Mouse (Mus musculus) naive thymus-derived CD4-positive, alpha-beta T cell, adult 2 months (primary cell): Measurements from ENCODE around the gene Acads.
"Not testable (repeated sequence)": the region's sequence is repeated elsewhere in the genome, so short reads cannot be mapped to it uniquely, and the experiment has no call there.

ENCODE experiments used
- DNase-seq: peaks from one replicate; pipeline ENCODE4 v3.0.0-alpha.2; 2011; ENCODE audit warnings: low read depth

The Acads gene

GRCm38 (mm10) chr5:115124690-115125089, 5.5 kb upstream of the Acads start:
- DNase-seq: no peak

- DNase-seq: no peak
Observed at GRCm38 (mm10) chr5:115120978-115121377, 1.8 kb upstream of the Acads start.

- DNase-seq: no peak
Observed at GRCm38 (mm10) chr5:115117467-115117866, 1.7 kb downstream of the Acads start.

- no peak for DNase-seq
Observed at GRCm38 (mm10) chr5:115116426-115116825, 2.7 kb downstream of the Acads start.

GRCm38 (mm10) chr5:115114501-115114900, 4.6 kb downstream of the Acads start:
- DNase-seq: no peak

- DNase-seq: no peak
Observed at GRCm38 (mm10) chr5:115113244-115113643, 5.9 kb downstream of the Acads start.

- no peak for DNase-seq
Observed at GRCm38 (mm10) chr5:115111156-115111555, 8.0 kb downstream of the Acads start.

GRCm38 (mm10) chr5:115103253-115103652, 15.9 kb downstream of the Acads start:
- DNase-seq: not testable (repeated sequence)

- DNase-seq: no peak
Observed at GRCm38 (mm10) chr5:115102231-115102630, 16.9 kb downstream of the Acads start.

GRCm38 (mm10) chr5:115100473-115100872, 18.7 kb downstream of the Acads start:
- DNase-seq: no peak

- no peak for DNase-seq
Observed at GRCm38 (mm10) chr5:115099991-115100390, 19.2 kb downstream of the Acads start.

GRCm38 (mm10) chr5:115099530-115099929, 19.6 kb downstream of the Acads start:
- no peak for DNase-seq

- DNase-seq: no peak
Observed at GRCm38 (mm10) chr5:115098195-115098594, 21.0 kb downstream of the Acads start, which contains the start of gene Gm10401. Gene Gm10401 (minus strand): TSS chr5:115098295.

GRCm38 (mm10) chr5:115091776-115092175, 27.4 kb downstream of the Acads start:
- peak; percentile 44 for DNase-seq

GRCm38 (mm10) chr5:115091015-115091414, 28.1 kb downstream of the Acads start:
- DNase-seq: no peak

- DNase-seq: no peak
Observed at GRCm38 (mm10) chr5:115089592-115090268, 29.4 kb downstream of the Acads start.

GRCm38 (mm10) chr5:115085675-115086074, 33.5 kb downstream of the Acads start:
- no peak for DNase-seq

GRCm38 (mm10) chr5:115083492-115083891, 35.7 kb downstream of the Acads start:
- peak; percentile 54 for DNase-seq

- DNase-seq: no peak
Observed at GRCm38 (mm10) chr5:115081636-115082035, 37.5 kb downstream of the Acads start.

GRCm38 (mm10) chr5:115076144-115076901, 42.8 kb downstream of the Acads start:
- DNase-seq: peak; percentile 79

GRCm38 (mm10) chr5:115074749-115075148, 44.4 kb downstream of the Acads start:
- no peak for DNase-seq

GRCm38 (mm10) chr5:115073306-115073705, 45.8 kb downstream of the Acads start:
- DNase-seq: not testable (repeated sequence)

GRCm38 (mm10) chr5:115072143-115072542, 47.0 kb downstream of the Acads start:
- DNase-seq: no peak
